In the genomic region with DNA sequence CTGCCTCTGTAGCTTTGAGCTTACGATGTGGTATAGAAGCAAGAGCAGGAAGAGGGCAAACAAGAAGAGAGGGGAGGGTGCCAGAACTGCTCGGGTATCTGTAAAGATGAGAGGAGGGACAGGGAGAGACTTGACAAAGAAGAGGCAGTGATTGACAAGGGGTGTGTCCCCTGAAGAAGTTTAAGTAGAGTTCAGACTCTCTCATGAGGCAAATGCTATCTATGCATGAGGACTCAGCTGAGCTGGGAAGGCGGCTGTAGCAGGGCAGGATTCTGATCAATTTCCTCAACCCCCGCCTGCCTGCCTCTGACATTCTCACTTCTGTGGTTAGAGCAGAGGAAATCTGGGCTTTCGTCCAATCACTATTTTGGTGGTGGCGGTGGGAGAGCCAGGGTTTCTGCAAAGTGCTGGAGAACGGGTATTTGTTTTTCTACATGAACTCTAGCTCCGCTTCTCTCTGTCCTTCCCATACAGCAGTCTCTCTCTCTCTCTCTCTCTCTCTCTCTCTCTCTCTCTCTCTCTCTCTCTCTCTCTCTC, we compare ENCODE assay signal across 8 mouse cellular contexts. TPM values are rescaled to one million over a fixed set of nuclear protein-coding genes. Genes with fewer than 3 reads are reported as not detected.
DNase-seq lines count a peak whose midpoint lies in the region; ATAC-seq and TF ChIP-seq lines count a peak whose summit lies in the region.

No protein-coding gene starts in this region.

- DNase-seq in neural tube, embryonic 11.5 days (ENCODE audit: low spot score): peak; percentile 40
- DNase-seq in neural tube, embryonic 10.5 days (ENCODE audit: extremely low spot score, low spot score): no peak
- peak; percentile 95 for DNase-seq in fibroblast of lung, adult 2 months (ENCODE audit: low read depth)
- DNase-seq in liver, adult 2 months (ENCODE audit: extremely low read depth, low read depth, low spot score): peak; percentile 42
- DNase-seq in urinary bladder, postnatal 25 days (ENCODE audit: low spot score): no peak

- TF ChIP-seq CTCF in liver, adult 2 months (IDR thresholded peaks at IDR 0.05; ENCODE audit: low read depth, low read length): no peak

- 11% methylated on average over 8 of the region's 8 CpGs for WGBS in neural tube, embryonic 11.5 days
- 2% methylated on average over 8 of the region's 8 CpGs for WGBS in heart, embryonic 13.5 days
- 4% methylated on average over 8 of the region's 8 CpGs for WGBS in kidney, embryonic 16.5 days
- whole genome bisulfite sequencing in liver, adult 2 months: under 1% methylated on average over 8 of the region's 8 CpGs

- H3K4me2 ChIP-seq in neural tube, embryonic 11.5 days (ENCODE audit: low read depth): peak overlapping the region; percentile 15
- H3K4me2 ChIP-seq in heart, embryonic 13.5 days: peak overlapping the region; percentile 67
- H3K4me2 ChIP-seq in kidney, embryonic 16.5 days (replicated peaks; ENCODE audit: low read depth, low read length): peak overlapping the region; percentile 28
- peak overlapping the region; percentile 96 for H3K4me2 ChIP-seq in myocyte (ENCODE audit: low read depth)

- H3K4me3 ChIP-seq in neural tube, embryonic 11.5 days (ENCODE audit: low read depth, low read length): peak overlapping the region; percentile 15; the same call in 1 of the 2 replicates
- peak overlapping the region; percentile 41 for H3K4me3 ChIP-seq in heart, embryonic 13.5 days
- H3K4me3 ChIP-seq in kidney, embryonic 16.5 days (ENCODE audit: low read length): peak overlapping the region; percentile 19
- no peak overlapping the region for H3K4me3 ChIP-seq in liver, adult 2 months (ENCODE audit: insufficient read depth, low read depth, low read length)
- peak overlapping the region; percentile 1 for H3K4me3 ChIP-seq in myocyte

- no peak for ATAC-seq in neural tube, embryonic 11.5 days (ENCODE audit: insufficient read depth, low FRiP score, low TSS enrichment)
- ATAC-seq in heart, embryonic 13.5 days (ENCODE audit: extremely low read depth, insufficient number of reproducible peaks, low FRiP score, low TSS enrichment): peak; percentile 54; the same call in 1 of the 2 replicates
- peak; percentile 85 for ATAC-seq in kidney, embryonic 16.5 days (ENCODE audit: low FRiP score, low TSS enrichment)

- no peaks in the 10 kb centered on the region for H3K9me3 ChIP-seq in neural tube, embryonic 11.5 days (ENCODE audit: control insufficient read depth, low read length)
- H3K9me3 ChIP-seq in heart, embryonic 13.5 days: no peaks in the 10 kb centered on the region
- H3K9me3 ChIP-seq in kidney, embryonic 16.5 days (ENCODE audit: low read length): no peaks in the 10 kb centered on the region

- no peak overlapping the region for H3K9ac ChIP-seq in neural tube, embryonic 11.5 days (ENCODE audit: low read length)
- H3K9ac ChIP-seq in heart, embryonic 13.5 days: peak overlapping the region; percentile 74
- peak overlapping the region; percentile 58 for H3K9ac ChIP-seq in kidney, embryonic 16.5 days (replicated peaks; ENCODE audit: low read length)
- H3K9ac ChIP-seq in liver, adult 2 months (ENCODE audit: low read depth, low read length): peak overlapping the region; percentile 3; the same call in 1 of the 2 replicates

- no peak overlapping the region for H3ac ChIP-seq in myocyte (ENCODE audit: control insufficient read depth, insufficient read length)

- no peak for TF ChIP-seq POLR2A in liver, adult 2 months (IDR thresholded peaks at IDR 0.05; ENCODE audit: extremely low read depth, insufficient read depth, low read length)
- no peak for TF ChIP-seq POLR2A in myocyte (IDR thresholded peaks at IDR 0.05; ENCODE audit: insufficient read length, low read depth)

- peaks cover 2% of the 10 kb centered on the region; the same call in 1 of the 2 replicates for H3K36me3 ChIP-seq in neural tube, embryonic 11.5 days (ENCODE audit: control insufficient read depth, insufficient read depth, low read length)
- no peaks in the 10 kb centered on the region for H3K36me3 ChIP-seq in heart, embryonic 13.5 days
- H3K36me3 ChIP-seq in kidney, embryonic 16.5 days (ENCODE audit: insufficient read depth, low read length): peaks cover 6% of the 10 kb centered on the region; the same call in 1 of the 2 replicates
- H3K36me3 ChIP-seq in liver, adult 2 months (ENCODE audit: control insufficient read depth, insufficient read depth, low read length): no peaks in the 10 kb centered on the region
- H3K36me3 ChIP-seq in myocyte (ENCODE audit: control insufficient read depth, insufficient read depth): no peaks in the 10 kb centered on the region

- no peaks in the 10 kb centered on the region for H3K27me3 ChIP-seq in neural tube, embryonic 11.5 days (ENCODE audit: control insufficient read depth, insufficient read depth, low read length)
- H3K27me3 ChIP-seq in heart, embryonic 13.5 days (replicated peaks): no peaks in the 10 kb centered on the region
- H3K27me3 ChIP-seq in kidney, embryonic 16.5 days (ENCODE audit: insufficient read depth, low read length): no peaks in the 10 kb centered on the region
- no peaks in the 10 kb centered on the region for H3K27me3 ChIP-seq in liver, adult 2 months (ENCODE audit: control insufficient read depth, insufficient read depth, low read length)
- no peaks in the 10 kb centered on the region for H3K27me3 ChIP-seq in myocyte (ENCODE audit: control insufficient read depth, insufficient read depth, insufficient read length)

- H3K27ac ChIP-seq in neural tube, embryonic 11.5 days (ENCODE audit: low read depth, low read length): no peak overlapping the region
- H3K27ac ChIP-seq in heart, embryonic 13.5 days (replicated peaks): peak overlapping the region; percentile 93
- H3K27ac ChIP-seq in kidney, embryonic 16.5 days (ENCODE audit: low read length): peak overlapping the region; percentile 90
- H3K27ac ChIP-seq in liver, adult 2 months (replicated peaks; ENCODE audit: insufficient read depth, low read depth, low read length): peak overlapping the region; percentile 63

- H3K79me2 ChIP-seq in liver, adult 2 months (ENCODE audit: control insufficient read depth, insufficient read depth, low read length): no peaks in the 10 kb centered on the region
- H3K79me2 ChIP-seq in myocyte (ENCODE audit: control insufficient read depth, insufficient read depth): no peaks in the 10 kb centered on the region

- H3K4me1 ChIP-seq in neural tube, embryonic 11.5 days (ENCODE audit: control insufficient read depth, insufficient read depth, low read length): no peaks in the 10 kb centered on the region
- peaks cover 16% of the 10 kb centered on the region for H3K4me1 ChIP-seq in heart, embryonic 13.5 days
- peaks cover 8% of the 10 kb centered on the region for H3K4me1 ChIP-seq in kidney, embryonic 16.5 days (ENCODE audit: insufficient read depth, low read length)
- peaks cover 10% of the 10 kb centered on the region; the same call in 1 of the 2 replicates for H3K4me1 ChIP-seq in liver, adult 2 months (ENCODE audit: control insufficient read depth, insufficient read depth, low read length)

TF ChIP-seq in myocyte, 11 proteins besides CTCF, POLR2A, EP300 and RAD21:
- no peak for TF ChIP-seq SRF (IDR thresholded peaks at IDR 0.05; ENCODE audit: control insufficient read depth, insufficient read length, low read depth)
- TF ChIP-seq MYOD1 (IDR thresholded peaks at IDR 0.05; ENCODE audit: control insufficient read depth in 1 of 3, insufficient read length in 2 of 3, low read depth in 2 of 3): no peak
- TF ChIP-seq E2F4 (IDR thresholded peaks at IDR 0.05; ENCODE audit: insufficient read depth): no peak

RNA-seq across cellular contexts. Expression of a gene that starts 7.5 kb away (rescaled TPM):
- 67.4 and 70.6 TPM in 2 replicates for polyA plus RNA-seq in neural tube, embryonic 11.5 days (2014; fragmentation: Nextera tagmentation; extraction: Ambion mirVana)
- 54.6 and 55.1 TPM in 2 replicates for polyA plus RNA-seq in heart, embryonic 13.5 days (2015; fragmentation: Nextera tagmentation; extraction: Ambion mirVana)
- 92.2 and 99.1 TPM in 2 replicates for polyA plus RNA-seq in kidney, embryonic 16.5 days (2015; fragmentation: Nextera tagmentation; extraction: Ambion mirVana)
- total RNA-seq in liver, adult 2 months (2014; rRNA removed): 4.8 and 6.4 TPM in 2 replicates
- 16.1 and 23.9 TPM in 2 replicates for polyA plus RNA-seq in liver, adult 2 months (2012; rRNA removed)
- polyA plus RNA-seq in myocyte (2012; fragmentation: generic; extraction: Trizol): 19.3 TPM

RNA-seq across cellular contexts. Expression of a gene that starts 11.5 kb away (rescaled TPM):
- polyA plus RNA-seq in neural tube, embryonic 11.5 days (2014; fragmentation: Nextera tagmentation; extraction: Ambion mirVana): 242 and 286 TPM in 2 replicates
- 424 and 495 TPM in 2 replicates for polyA plus RNA-seq in heart, embryonic 13.5 days (2015; fragmentation: Nextera tagmentation; extraction: Ambion mirVana)
- polyA plus RNA-seq in kidney, embryonic 16.5 days (2015; fragmentation: Nextera tagmentation; extraction: Ambion mirVana): 311 and 368 TPM in 2 replicates
- total RNA-seq in liver, adult 2 months (2014; rRNA removed): 272 and 275 TPM in 2 replicates
- 174 and 195 TPM in 2 replicates for polyA plus RNA-seq in liver, adult 2 months (2012; rRNA removed)
- 409 TPM for polyA plus RNA-seq in myocyte (2012; fragmentation: generic; extraction: Trizol)

RNA-seq across cellular contexts. Expression of a gene that starts 12.4 kb away (rescaled TPM):
- polyA plus RNA-seq in neural tube, embryonic 11.5 days (2014; fragmentation: Nextera tagmentation; extraction: Ambion mirVana): 4.7 and 5.0 TPM in 2 replicates
- 3.5 and 3.6 TPM in 2 replicates for polyA plus RNA-seq in heart, embryonic 13.5 days (2015; fragmentation: Nextera tagmentation; extraction: Ambion mirVana)
- 13.4 and 15.2 TPM in 2 replicates for polyA plus RNA-seq in kidney, embryonic 16.5 days (2015; fragmentation: Nextera tagmentation; extraction: Ambion mirVana)
- total RNA-seq in liver, adult 2 months (2014; rRNA removed): 0.09 and 0.13 TPM in 2 replicates
- 0.15 and 0.37 TPM in 2 replicates for polyA plus RNA-seq in liver, adult 2 months (2012; rRNA removed)
- 15.0 TPM for polyA plus RNA-seq in myocyte (2012; fragmentation: generic; extraction: Trizol)

RNA-seq across cellular contexts. Expression of a gene that starts 18.3 kb away (rescaled TPM):
- 55.6 and 65.3 TPM in 2 replicates for polyA plus RNA-seq in neural tube, embryonic 11.5 days (2014; fragmentation: Nextera tagmentation; extraction: Ambion mirVana)
- 36.1 and 42.1 TPM in 2 replicates for polyA plus RNA-seq in heart, embryonic 13.5 days (2015; fragmentation: Nextera tagmentation; extraction: Ambion mirVana)
- 69.2 and 77.2 TPM in 2 replicates for polyA plus RNA-seq in kidney, embryonic 16.5 days (2015; fragmentation: Nextera tagmentation; extraction: Ambion mirVana)
- 11.0 and 14.4 TPM in 2 replicates for total RNA-seq in liver, adult 2 months (2014; rRNA removed)
- polyA plus RNA-seq in liver, adult 2 months (2012; rRNA removed): 19.6 and 31.2 TPM in 2 replicates
- polyA plus RNA-seq in myocyte (2012; fragmentation: generic; extraction: Trizol): 11.7 TPM

RNA-seq across cellular contexts. Expression of a gene that starts 25.1 kb away (rescaled TPM):
- polyA plus RNA-seq in neural tube, embryonic 11.5 days (2014; fragmentation: Nextera tagmentation; extraction: Ambion mirVana): 90.3 and 104 TPM in 2 replicates
- polyA plus RNA-seq in heart, embryonic 13.5 days (2015; fragmentation: Nextera tagmentation; extraction: Ambion mirVana): 48.4 and 52.2 TPM in 2 replicates
- 101 and 103 TPM in 2 replicates for polyA plus RNA-seq in kidney, embryonic 16.5 days (2015; fragmentation: Nextera tagmentation; extraction: Ambion mirVana)
- 4.3 and 7.2 TPM in 2 replicates for total RNA-seq in liver, adult 2 months (2014; rRNA removed)
- 20.2 and 23.8 TPM in 2 replicates for polyA plus RNA-seq in liver, adult 2 months (2012; rRNA removed)
- polyA plus RNA-seq in myocyte (2012; fragmentation: generic; extraction: Trizol): 21.0 TPM

Comparison
In these comparisons a context has a peak if more than half of its experiments do, and no peak if none do; other contexts are left out.
1. DNase-seq: peak in neural tube, embryonic 11.5 days (single experiment), fibroblast of lung, adult 2 months (single experiment) and liver, adult 2 months (single experiment); none in neural tube, embryonic 10.5 days (single experiment) and urinary bladder, postnatal 25 days (single experiment).
2. H3K4me2 ChIP-seq: peak in every context shown above with its lines; median percentile 96 in myocyte; 67 in heart, embryonic 13.5 days; 28 in kidney, embryonic 16.5 days; 15 in neural tube, embryonic 11.5 days.